Mouse (Mus musculus) kidney, adult 8-10 months (tissue): ENCODE measurements around the gene Arhgap19.

Source experiments
- DNase-seq, 2 experiments: peaks; one replicate each; pipeline ENCODE4 v3.0.0; 2022

Gene Arhgap19

GRCm38 (mm10) chr19:41797536-41797935 is 4.3 kb downstream of the Arhgap19 start:
- no peak for DNase-seq

GRCm38 (mm10) chr19:41796789-41797327 is 5.0 kb downstream of the Arhgap19 start:
- DNase-seq: no peak

GRCm38 (mm10) chr19:41796148-41796760 is 5.6 kb downstream of the Arhgap19 start:
- DNase-seq: no peak

DNA sequence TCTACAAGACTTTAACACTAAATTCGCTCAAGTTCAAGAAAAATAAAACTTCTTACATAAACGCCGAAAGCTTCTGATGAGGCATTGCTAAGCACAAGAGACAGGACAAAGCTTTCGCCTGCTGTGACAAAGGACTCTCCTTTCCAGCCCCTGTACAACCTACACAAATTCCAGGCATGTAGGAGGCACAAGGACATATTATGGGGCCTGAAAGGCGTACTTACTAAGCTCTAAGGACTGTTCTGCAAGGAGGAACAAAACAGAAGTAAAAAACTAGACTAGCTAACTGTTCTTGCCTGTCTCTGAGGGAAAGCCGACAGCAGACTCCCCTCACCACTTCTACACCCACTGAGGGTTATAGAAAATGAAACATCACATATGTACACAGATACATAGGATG is 6.9 kb downstream of the Arhgap19 start:
- no peak for DNase-seq

DNA sequence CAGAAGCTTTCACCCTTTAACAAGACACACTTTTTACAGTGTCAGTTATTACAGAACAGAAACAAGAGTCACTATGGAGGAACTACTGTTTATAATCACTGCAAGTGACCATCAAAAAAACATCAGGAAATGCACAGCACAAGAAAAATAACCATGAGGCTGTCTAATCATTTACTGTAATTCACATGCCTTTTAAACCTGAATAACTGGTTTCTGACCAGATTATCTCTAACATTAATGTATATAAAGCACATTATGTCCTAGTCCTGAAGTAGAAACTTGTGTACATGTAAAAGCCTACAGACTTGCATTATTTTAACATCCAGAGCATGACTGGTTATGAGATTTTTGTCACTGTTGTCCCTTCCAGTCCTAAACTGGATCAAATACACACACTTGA is 7.8 kb downstream of the Arhgap19 start:
- DNase-seq: no peak

- DNase-seq: no peak
These were observed 8.8 kb downstream of the Arhgap19 start for GRCm38 (mm10) chr19:41792934-41793486.

- DNase-seq: no peak
These were observed 10.5 kb downstream of the Arhgap19 start for GRCm38 (mm10) chr19:41791384-41791783.

DNA sequence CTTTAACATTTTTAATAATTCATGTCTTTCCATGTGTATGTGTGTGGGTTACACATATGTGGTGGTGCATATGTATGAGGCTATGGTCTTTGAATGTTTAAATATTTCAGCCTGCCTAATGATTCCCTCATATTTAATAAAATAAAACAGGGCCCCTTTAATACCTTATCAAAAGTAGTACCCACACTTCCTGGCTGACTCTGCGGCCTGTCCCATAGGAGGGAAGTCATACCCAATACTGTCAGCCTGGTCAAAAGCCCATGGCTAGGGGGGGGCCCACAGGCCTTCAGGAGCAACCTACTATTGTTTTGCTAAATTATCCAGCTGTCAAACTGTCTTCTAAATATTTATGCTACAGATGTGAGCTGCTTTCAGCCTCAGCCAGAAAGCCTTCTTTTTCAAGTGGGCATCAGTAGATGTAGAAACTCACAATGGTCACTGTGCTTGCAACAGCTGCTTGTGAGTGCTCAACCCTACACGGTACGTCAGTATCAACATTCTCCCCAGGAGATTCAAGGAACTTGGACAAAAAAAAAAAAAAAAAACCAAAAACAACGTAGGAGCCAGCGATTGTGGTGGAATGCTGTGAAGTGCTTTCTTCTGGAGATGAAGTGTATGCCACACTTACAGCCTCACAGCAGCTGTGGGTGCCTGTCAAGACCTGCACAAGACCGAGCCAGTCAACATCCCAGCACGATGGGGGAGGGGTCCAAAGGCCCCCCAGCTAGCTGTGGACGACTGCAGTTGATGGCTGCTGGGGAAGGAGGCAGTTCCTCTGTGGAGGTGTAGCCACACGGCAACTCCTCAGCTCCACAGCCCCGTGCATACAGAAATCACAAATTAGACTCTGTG is 12.5 kb downstream of the Arhgap19 start:
- no peak for DNase-seq

GRCm38 (mm10) chr19:41786896-41787295 is 15.0 kb downstream of the Arhgap19 start:
- no peak for DNase-seq

DNA sequence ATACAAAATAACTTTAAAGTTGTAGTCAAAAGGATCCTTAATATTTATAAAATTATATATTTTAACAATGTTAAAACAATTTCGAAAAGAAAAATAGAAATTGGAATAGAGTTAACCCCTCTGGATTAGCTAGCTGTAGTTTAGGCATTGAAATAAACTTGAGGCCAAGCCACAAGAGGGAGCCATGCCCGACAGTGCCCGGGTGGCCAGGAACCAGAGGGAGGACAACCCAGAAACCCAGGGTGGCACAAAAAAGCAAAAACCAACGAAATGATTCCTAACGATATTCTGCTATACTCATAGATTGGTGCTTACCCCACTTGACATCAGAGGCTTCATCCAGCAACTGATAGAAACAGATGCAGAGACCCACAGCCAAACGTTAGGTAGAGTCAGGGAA is 24.3 kb downstream of the Arhgap19 start:
- no peak for DNase-seq

DNA sequence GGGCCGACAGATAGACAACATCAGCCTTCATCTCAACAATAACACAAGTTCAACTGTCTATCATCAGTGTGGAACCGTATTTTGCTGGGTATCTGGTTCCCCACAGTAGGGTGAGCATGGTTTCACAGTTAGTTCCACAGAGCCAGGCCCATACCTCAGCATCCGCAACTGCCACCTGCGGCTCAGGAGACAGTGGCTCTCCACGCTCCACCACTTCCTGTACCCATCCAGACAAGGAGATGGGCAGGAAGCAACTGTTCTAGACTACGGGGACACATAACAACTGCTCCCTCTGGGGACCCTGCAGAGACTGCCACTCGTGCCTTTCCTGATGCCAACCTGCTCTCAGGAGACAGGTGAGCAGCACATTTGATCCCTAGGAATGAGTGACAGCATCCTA is 33.1 kb downstream of the Arhgap19 start:
- no peak for DNase-seq

- no peak for DNase-seq
These were observed 35.2 kb downstream of the Arhgap19 start for GRCm38 (mm10) chr19:41766628-41767027.

DNA sequence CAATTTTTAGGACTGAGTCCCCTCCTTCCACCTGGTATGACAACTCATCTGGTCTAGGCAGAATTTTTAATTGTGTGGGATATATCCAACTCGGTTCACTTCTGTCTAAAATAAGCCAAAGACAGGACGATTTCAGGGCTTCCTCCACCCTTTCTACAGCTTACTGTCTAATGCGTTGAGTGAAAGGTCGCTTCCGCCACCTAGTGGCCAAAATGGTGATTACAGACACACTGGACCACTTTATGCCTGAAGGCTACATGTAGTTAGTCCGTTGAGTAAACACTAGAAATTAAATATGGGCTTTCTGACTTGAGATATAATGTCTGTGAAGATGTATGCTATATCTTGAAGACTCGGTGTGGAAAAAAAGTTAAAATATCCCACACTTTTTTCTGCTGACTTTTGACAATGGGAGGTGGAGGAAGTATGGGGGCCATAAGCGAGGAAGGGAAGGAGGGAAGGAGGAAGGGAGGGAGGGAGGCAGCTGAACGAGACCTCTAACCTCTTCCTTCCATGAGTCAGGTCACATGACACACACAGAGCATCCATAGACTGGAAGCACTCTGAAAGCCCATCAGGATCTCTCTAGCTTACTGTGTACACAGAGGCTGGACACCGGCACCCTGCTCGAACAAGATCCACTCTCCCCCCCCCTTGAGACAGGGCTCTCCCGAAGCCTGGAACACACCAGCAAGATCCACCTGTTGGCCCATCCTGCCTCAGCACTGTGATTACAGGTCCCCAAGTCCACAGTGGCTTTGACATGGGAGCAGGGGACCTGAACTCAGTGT is 37.8 kb downstream of the Arhgap19 start:
- peak; percentile 64 to 91 for DNase-seq

DNA sequence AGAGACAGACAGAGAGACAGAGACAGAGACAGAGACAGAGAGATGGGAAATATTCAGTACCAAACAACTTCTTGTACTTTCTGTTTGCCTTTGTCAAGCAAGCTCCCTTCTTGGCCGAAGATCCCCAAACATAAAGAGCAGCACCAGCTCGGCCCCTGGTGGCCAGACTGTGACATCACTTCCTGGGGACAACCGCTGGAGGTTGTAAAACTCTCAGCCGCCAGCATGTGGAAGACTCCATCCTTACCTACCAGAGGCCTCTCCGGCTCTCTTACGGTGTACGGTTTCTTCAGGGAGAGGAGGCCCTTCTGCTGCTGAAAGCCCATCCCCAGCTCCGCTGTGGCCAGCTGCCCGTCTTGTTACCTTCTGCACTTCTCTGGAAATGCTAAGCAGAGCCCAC is 40.3 kb downstream of the Arhgap19 start:
- peak; percentile 6 to 41 for DNase-seq

DNA sequence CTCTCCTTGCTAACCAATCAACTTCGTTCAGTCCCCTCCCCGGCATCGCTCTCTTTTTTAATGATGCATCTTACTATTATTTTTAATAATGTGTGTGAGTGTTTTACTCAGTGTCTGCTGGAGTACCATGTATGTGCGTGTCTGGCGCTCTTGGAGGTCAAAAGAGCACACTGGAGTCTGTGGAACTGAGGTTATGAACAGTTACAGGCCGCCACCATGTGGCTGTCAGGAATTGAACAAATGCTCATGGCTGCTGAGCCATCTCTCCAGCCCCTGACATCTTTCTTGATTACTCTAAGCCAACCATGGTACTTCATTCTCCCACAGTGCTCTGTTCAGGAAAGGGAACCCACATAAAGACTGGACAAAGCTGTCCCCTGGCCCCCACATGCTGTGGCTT is 42.1 kb downstream of the Arhgap19 start:
- DNase-seq: no peak

DNA sequence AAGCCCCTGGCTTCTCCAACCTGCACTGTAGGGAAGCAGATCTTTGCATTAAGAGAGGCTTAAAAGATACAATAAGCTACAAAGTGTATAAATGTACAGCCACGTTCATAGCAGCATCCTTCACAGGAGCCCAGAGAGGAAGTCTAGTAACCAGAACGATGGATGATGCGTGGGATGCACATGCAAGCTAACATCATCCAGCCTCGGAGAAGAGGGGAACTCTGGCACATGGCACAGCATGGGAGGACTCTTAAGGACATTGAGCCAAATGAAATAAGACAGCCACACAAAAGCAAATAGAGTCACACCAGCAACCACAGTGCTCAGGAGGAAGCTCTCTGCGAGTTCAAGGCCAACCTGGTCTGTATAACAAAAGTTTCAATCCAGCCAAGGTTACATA is 42.6 kb downstream of the Arhgap19 start:
- no peak for DNase-seq

DNA sequence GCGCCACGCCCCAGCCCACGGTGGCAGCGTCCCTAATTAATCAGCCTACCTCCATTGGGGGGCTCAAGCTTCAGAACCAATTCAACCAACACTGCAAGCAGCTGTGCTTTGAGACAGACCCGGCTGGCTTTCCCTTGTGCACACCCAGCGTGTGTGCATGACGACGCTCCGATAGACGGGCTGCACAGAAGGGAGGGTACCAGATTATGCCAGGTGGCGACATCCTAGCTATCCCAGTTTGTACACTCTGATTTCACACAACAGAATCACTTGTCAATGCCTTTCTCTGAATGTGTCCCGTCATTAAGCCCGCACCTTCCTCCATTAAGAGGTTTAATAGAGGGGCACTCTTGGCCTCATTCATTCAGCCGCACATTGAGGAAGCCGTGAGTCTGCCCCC is 47.1 kb downstream of the Arhgap19 start:
- DNase-seq: no peak

DNA sequence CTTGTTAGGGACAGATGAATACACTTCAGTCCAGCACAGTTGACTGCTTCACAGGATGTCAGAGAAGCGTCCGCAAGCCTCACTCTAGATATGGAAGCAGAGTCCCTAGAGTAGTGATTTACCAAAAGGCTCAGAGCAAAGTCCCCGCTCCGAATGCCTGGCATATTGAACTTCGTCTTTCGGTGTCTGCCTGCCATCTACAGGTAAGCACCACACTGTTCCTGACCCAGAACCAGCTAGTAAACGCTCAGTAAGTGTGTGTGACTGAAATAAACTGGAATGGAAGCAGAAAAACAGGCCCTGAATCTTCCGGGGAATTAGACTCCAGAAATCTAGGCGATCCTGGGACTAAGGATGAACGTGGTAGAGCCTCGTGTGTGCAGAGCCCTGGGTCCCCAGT is 49.9 kb downstream of the Arhgap19 start:
- DNase-seq: no peak

GRCm38 (mm10) chr19:41747436-41747835 is 54.4 kb downstream of the Arhgap19 start:
- DNase-seq: no peak

- DNase-seq: peak; percentile 27 to 57
These were observed 55.8 kb downstream of the Arhgap19 start for GRCm38 (mm10) chr19:41745941-41746557.

- no peak for DNase-seq
These were observed 58.5 kb downstream of the Arhgap19 start, which contains the start of gene Slit1 for GRCm38 (mm10) chr19:41743396-41743795. Gene Slit1 (minus strand): TSS chr19:41743665.

DNA sequence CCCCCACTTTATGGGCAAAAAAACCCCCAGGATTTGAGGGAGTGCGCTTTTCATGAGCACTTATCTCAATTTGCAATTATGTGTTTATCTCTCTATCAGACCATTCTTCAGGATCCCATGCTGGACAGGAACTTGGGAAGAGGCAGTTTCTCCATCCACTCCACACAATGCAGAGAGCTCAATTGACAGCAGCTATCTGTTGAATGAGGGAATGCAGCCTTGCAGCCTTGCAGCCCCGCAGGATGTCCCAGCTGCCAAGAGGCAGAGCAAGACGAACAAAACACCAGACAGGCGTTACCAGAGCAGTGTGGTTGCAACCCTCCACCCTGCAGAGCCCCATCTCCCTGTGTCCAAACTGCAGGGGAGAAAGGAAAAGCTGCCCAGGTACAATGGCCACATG is 63.0 kb downstream of the Arhgap19 start:
- DNase-seq: no peak

DNA sequence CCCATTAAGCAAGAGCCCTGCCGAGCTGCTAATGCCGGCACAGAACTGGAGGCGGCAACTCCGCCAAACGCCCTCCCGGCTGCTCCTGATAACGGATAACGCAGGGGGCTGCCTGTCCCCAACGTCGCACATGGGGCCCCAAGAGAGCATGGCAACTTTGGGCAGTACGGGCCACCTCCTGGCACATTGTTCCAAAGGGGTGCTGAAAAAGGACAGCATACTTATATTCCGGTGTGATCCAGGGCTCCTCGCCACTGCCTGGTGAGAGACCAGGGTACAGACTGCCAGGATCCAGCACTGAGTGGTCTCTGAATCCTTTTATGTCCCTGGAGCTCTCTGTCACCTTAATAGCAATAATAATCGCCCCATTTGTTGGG is 63.4 kb downstream of the Arhgap19 start:
- no peak for DNase-seq
